Mouse (Mus musculus): ENCODE results near the gene Tsen34. TPM values are rescaled to one million over a fixed set of nuclear protein-coding genes. Genes with fewer than 3 reads are reported as not detected.

Gene Tsen34
- polyA plus RNA-seq (2012; rRNA removed) = 100 and 114 TPM in 2 replicates

DNA sequence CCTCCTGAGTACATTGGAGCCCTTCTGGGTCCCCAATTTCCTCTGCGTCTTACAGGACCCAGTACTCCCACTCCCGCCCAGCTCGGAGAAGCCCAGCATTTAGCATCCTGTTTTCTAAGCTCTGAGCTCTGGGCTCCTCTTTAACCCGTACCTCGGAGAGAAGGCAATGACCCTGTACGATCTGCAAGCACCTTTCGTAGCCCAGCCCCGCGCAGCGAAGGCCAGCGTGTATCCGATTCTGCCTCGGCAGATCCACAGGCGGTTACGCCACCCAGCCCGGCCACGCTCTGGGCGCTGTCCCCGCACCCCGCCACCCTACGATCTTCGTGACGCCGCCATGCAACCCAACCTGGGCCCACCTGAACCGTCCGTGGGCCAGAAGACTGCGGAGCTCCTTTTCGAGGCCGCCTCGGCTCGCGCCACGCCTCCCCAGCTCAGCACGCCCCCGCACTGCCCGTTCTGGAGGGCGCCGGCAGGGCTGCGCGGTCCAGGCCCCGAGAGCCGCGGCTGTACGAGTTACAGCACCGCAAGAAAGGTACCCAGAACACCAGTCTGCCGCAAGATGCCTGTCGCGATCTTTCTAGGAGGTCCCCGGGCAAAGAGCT, at the start of gene Tsen34:
Tsen34 (plus strand) TSS at position 482 of the 605 bp plus-strand sequence.
- no peak for DNase-seq (ENCODE audit: low read depth)

DNA sequence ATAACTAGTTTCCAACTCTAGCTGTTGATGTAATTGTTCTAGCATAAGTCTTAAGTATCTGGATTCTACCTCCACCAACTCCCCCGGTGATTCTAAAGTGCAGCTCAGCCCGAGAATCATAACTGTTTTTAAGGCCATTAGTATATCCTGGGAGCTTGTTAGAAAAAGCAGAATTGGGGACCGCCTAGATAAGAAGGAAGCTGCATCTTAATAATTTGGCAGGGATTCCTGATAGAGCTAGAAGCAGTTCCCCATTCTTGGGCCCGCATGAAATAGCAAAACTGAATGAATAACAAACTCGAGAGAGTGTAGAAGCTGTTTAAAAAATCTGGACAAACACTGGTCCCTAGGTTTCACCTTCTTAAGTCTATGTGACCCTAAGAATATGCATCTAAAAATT, 49.3 kb upstream of the Tsen34 start:
- DNase-seq (ENCODE audit: low read depth) = no peak

DNA sequence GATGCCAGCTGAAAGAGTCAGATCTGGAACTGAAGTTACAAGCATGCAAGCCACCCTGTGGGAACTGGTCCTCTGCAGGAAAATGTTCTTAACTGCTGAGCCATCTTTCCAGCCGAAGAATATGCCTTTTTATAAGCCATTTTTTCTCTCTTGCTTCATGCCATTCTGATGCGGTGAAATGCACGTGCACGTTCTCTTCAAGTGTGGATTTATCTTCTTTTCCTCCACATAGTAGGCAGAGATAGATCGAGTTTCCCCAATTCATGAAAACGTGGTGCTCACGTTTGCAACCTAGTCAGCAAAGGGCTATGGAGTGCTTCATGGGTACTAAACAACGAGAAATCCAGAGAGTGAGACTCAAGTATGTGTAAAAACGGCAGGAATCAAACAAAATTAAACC, 48.8 kb upstream of the Tsen34 start:
- DNase-seq (ENCODE audit: low read depth) = no peak

DNA sequence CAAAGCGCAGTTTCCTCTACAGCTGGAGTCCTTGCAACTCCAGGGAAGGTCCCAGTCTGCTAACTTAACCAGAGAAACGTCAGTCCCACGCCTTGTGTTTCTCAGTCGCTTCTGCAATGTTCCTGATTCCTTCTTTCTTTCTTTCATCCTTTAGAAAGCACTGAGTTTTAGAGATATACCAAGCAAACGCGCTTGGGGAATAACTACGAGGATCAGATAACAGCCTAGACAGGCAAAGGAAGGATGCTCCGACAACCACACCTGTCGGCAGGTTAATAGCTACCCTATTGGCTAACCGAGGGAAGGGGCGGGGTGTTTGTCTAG, 48.4 kb upstream of the Tsen34 start:
- no peak for DNase-seq (ENCODE audit: low read depth)

DNA sequence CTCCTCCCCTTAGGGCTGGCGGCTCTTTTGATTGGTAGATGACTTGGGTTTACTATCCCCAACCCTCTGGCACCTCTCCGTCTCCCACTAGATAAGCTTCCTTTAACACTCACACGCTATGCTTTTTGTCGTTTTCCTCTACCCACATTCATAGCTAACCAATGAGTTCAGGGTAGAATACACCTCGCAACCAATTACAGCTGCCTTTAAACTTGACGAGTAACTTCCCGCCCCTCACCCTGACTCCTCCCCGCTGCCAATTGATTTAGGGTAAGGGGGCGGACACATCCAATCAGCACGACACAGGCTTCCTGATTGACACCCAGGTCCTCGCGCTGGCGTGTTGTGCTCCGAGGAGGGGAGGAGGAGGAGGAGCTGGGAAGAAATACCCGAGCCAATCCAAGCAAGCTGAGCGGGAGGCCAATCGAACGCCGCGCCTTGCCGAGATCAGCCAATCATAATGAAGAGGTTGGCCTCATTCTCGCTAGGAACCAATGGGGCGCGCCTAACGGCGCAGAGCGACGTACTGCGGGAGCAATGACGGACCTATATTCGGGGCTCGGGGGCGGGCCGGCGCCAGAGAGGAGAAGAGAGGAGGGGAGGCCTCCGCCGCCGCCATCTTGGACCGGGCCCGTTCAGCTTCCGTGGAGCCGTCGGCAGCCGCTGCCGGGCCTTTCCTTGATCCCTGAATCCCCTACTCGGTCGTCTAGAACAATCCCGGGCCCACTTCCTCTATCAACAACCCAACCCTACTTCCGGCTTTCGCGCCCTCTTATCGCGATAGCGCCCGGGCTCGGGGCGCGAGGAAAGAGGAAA, 47.8 kb upstream of the Tsen34 start, which contains the start of gene Cnot3:
Cnot3 (plus strand) TSS at position 597 of the 816 bp plus-strand sequence.
- peak; percentile 98 for DNase-seq (ENCODE audit: low read depth)

DNA sequence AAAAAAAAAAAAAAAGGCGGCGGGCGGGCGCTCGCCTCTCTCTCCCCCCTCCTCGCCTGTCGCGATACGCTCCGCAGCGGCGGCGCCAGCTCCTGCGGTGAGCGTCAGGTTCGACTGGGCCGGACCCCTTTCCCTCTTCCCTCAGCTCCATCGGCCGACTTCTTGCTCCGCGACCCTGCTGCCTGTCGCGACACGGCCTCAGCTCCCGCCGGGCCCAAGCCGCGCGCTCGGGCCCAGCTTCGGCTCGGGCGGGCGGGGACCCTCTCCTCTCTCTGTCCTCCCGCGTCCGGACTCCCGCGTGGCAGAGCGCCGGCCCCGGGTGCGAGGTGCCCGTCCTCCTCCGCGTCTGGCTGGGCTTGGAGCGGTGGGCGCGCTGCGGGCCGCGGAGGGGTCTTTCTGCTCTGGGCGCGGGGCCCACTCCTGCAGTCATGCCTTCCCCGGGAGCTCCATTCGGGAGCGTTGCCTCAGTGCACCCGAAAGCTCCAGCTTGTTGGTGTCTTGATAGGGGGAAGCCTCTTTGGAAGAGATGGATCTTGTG, 47.1 kb upstream of the Tsen34 start:
- no peak for DNase-seq (ENCODE audit: low read depth)

DNA sequence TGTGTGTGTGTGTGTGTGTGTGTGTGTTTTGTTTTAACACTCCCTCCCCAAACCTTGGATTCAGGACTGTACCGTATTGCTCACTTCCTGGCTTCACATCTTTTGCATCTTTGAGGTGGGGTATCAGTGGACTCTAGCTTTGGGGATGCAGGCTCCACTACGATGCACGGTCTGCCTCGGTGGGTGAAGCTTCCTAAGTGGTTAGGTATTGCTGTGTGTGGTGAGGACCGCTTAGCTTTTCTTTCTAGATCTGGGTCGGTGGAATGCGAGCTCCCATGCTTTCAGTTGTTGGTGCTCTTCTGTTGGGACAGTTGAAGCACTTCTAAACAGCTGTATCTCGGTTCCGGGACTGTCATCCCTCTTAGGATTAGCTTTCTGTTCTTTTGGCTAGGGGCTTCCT, 46.5 kb upstream of the Tsen34 start:
- no peak for DNase-seq (ENCODE audit: low read depth)

DNA sequence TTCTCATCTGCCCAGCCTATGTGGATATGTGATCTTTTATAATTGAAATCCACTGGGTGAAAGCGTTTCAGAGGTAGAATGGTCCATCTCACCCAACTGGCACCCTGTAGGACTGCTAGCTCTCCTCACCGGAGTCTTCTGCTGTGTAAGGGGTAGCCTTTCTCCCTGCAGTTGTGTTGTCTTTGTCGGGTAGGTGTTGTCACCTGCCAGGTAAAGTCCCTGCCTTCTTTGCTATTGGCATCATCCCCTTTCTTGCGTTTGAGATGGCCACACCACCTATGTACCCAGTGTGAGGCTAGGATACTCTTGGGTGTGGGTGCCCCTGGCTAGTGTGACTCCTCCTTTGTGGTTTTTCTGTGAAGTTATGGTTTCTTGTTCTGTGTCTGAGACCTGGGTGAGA, 46.0 kb upstream of the Tsen34 start:
- no peak for DNase-seq (ENCODE audit: low read depth)

DNA sequence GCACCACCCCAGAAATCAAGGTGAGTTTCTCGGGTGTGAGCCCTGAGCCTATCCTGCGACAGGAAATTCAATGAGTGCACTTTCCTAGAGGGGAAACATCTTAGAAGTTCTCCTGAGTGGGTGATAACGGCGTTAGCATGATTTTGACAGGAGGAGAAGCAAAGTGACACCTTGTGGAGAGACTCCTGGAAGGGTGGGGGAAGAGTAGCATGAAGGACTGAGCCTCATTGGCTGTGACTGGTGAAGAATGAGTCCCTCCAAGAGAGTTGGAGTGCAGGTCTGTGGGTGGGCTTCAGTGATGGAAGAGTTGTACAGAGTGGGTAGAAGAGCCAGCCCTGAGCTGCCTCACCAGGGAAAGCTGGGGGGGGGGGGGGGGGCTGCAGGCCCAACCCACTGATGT, 35.7 kb upstream of the Tsen34 start:
- DNase-seq (ENCODE audit: low read depth) = no peak

DNA sequence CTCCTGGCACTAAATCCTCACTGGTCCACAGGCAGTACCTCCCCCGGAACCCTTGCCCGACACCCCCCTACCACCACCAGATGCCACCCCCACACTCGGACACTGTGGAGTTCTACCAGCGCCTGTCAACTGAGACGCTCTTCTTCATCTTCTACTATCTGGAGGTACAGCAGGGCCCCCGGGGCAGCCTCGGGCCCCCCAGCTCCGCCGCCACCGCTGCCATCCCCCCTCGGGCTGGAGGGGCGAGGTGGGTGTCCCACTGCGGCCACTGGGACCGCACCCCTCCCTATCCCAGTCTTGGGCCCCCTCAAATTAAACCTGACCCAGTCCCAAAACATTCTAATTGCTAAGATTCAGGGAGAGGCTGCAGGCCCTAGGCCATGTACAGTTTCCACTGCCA, 34.1 kb upstream of the Tsen34 start:
- DNase-seq (ENCODE audit: low read depth) = no peak

DNA sequence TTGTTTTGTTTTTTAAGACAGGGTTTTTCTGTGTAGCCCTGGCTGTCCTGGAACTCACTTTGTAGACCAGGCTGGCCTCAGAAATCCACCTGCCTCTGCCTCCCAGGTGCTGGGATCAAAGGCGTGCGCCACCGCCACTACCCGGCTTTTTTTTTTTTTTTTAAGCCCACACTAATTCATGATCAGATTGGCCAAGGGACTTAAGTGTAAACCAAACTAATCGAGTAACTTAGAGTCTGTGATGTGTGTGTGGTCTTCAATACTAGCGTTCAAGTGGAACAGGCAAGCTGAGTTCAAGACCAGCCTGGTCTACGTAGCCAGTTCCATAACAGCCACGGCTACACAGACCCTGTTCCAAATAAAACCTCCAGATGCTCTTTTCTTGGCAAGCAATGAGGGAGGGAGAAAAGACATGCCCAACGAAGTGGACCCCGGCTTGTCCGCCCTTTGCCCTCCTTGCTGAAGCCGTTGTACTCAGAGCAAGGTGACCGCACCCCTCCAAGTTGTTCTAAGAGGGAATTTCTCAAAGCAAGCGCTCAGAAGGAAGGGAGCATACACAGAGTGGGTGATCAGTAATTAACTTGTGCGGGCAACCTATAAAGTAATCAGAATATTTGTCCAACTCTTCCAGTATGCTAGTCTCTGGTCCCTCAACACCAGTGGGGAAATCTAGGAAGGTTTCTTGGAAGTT, 28.0 kb upstream of the Tsen34 start:
- no peak for DNase-seq (ENCODE audit: low read depth)

DNA sequence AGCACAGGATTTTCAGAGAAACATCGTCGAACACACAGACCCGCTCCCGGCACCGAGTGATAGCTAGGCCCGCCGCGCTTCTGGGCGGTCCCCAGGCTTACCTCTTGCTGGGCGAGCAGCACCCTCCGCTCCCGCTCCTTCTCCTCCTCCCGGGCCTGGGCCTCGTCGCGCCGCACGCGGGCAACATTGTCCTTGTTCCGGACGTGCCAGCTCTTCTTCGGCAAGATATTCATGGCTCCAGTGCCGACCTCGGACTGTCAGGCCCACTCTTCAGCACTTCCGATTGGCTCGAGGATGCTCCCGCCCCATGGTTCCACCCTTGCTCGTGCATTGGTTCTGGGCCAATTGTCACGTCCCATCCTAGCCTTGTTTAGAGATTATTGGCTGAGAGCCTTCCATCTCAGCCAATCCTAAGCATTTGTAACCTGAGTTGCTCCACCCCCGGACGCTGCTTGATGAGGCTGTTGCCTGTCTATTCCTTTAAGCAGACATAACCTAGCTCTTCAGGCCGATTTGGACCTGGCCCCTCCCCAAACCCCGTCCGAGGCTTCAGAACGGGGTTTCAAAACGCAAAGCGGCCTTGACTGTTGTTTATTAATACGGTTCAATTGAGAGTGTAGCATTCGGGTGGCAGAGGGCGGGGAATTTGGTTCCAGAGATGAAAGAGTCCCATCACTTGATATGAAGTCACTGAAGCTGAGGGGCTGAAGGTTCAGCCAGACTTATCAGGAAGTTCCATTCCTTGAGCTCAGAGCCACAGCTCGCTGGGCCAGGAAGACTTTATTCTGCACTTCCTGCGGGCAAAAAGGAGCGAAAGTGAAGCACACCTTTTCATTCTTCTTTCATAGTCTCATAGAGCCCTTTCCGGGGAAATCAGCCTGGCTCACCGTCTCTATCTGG, 27.2 kb upstream of the Tsen34 start, which contains the start of gene Leng1:
Leng1 (minus strand) TSS at position 626 of the 900 bp plus-strand sequence.
- peak; percentile 93 for DNase-seq (ENCODE audit: low read depth)

DNA sequence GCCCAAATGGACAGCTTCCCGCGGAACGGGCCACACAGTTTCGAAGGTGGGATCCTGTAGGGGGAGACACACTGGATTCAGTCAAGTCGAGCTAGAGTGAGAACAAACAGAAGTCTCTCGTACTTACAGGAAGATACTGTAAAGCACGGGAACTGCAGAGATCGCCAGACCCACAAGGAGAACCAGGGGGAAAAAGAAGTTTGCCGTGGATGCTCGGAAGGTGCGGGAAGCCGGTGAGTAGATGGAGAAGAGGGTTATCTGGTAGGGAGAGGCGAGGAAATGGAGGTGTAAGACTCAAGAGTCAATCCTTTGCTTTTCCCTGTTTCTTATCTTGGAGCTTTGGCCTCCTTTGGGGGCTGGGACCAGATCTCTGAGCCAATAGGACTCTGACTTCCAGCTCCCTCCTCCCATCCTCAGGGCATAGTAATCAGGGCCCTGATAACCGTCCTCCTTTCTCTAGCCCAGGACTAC, 25.7 kb upstream of the Tsen34 start:
- no peak for DNase-seq (ENCODE audit: low read depth)

DNA sequence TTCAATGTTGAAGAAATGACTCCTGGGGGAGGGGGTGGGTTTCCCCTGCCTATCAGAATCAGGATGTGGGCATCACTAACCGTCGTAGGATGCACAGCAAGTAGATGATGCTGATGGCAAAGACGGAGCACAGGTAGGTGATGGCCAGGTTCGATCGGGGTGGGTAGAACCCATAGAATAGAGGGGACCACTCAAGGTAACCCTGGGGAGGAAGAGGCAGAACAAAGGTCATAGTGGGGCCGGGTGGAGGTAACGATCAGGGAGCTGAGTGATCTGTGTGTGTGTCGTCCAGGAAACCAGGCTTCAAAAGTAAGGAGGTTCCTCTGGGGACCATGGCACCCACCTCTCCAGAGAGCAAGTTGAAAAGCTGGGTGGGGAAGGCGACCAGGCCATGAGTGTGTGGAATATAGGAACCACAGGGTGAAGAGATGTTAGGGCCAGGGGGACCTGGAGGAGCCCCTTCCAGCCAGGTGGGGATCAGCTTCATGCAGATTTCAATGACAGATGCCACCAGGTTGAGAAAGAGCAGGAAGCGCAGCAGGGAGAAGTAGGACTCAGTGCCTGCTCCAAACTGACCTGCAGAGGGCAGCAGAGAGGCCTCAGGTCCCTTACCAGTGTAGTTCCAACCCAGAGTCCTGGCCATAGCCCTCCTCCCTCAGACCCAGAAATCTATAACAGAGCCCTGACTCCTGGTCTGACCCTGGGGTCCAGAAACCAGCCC, 18.0 kb upstream of the Tsen34 start:
- no peak for DNase-seq (ENCODE audit: low read depth)

DNA sequence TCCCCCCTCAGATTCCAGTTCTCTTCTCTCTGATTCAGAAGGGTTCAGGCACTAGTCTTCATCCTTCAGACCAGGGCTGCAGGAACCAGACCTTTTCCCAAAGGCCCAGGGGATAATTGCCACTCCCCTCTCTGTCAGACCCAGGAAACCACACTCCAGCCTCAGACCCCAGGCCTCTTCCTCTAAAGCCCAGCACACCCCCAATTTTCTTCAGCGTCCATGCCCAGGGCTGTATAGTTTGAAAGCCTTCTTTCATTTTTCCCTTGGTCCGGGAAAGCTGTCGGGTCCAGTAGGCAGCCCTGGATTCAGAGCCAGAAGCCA, 17.5 kb upstream of the Tsen34 start:
- no peak for DNase-seq (ENCODE audit: low read depth)

DNA sequence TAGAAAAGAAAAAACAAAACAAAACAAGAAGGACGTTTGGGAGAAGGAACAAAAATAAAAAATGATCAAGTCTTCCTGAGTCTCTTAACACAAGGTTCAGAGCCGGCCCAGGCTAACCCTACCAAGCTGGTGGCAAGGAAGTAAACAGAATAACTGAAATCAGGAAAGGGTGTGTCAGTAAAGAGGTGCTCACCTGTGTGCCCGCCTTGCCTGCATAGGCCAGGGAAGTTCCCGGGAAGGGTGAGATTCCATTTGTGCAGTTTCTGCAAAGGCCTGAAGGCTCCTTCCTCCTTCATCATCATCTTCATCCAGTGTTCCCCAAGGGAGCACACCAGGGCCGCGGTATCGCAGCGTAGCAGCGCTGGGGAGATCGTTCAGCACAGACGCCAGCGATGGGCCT, 16.3 kb upstream of the Tsen34 start:
- DNase-seq (ENCODE audit: low read depth) = no peak

DNA sequence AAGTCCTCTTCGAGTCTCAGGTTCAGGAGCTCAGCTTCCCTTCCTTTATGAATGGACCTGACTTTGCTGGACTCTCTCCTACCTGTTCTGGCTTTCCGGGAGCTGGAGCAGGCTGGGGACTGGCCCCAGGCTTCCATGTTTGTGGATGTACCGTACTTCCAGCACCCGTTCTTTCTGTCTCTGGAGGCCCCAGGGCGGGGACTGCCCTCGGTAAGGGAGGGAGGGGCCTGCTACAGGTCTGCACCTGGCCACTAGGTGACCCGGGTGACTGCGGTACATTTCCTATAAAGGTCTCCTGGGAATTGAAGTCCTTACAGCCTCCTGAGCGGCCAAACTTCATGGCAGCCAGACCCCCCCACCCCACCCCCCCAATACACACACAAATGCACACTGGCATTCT, 15.3 kb upstream of the Tsen34 start, which contains the start of gene Tmc4:
Tmc4 (minus strand) TSS at position 212 of the 400 bp plus-strand sequence.
- DNase-seq (ENCODE audit: low read depth) = no peak

DNA sequence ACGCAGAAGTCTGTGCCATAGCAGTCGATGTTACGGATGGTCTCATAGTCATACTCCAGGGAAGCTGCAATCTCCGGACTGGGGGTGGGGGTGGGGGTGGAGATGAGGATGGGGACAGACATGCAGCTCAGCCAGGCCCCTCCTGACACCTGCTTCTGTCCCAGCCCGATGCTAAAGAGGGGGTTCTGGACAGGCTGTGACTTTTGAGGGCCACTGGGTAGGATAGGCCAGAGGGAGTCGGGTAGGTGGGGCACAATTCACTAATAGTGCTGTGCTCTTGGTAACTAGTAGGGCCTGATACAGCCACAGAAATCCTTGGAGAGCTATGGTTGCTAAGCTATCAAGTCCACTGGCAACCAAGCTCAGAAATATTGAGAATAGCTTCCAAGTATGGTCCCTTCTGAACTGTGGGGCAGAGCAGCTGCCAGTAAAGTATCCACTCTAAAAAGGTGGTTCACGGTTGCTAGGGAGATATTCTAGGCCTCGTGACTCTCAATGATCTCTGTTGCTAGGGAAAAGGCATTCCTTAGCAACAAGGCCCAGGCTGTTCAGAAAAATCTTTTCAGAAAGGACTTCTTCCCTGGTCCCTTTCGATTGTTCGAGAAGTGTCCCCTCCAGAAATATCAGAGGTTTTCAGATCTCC, 8.6 kb upstream of the Tsen34 start:
- DNase-seq (ENCODE audit: low read depth) = no peak

DNA sequence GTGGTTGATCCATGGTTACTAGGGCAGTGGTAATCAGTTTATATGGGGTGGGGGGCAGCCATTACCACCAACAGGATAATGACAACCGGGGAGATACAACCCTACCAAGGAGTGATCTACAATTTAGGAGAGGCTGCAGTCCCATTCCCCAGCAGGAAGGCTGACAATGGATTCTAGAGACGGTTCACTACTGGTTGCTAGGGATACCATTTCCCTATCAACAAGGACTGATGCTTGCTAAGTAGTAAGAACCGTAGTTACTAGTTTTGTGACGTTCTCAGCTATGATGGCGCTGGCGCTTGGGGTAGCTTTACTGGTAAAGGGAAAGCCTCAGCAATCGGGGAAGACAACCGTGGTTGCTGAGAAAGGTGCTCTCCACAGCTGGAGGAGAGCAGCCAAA, 8.0 kb upstream of the Tsen34 start:
- DNase-seq (ENCODE audit: low read depth) = no peak
